17 mouse cellular contexts compared by ENCODE assay signal in the genomic region with DNA sequence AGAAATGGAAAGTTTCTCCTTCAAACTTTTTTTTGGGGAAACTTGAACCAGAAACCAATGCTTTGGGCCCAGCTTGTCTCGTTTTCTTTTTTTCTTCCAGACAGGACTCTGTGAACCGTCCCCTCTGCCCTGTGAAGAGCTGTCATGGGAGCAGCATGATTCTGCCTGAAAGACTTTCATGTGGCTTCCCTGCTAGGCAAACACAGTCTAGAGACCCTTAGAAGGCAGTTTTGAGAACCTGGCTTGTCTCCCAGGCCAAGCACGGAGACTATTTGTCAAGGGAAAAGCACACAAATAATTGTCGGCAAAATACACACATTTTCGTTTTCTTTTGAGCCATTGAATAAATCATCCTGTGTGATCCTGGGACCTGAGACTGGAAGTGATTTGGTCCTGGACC.
DNase-seq lines count a peak whose midpoint lies in the region; ATAC-seq and TF ChIP-seq lines count a peak whose summit lies in the region.
"Had no signal": no experiment of that assay in that cellular context is flagged by ENCODE, and none has a peak within 500 bp of the region (broad histone marks: within the 10 kb centered on the region; RNA-seq: fewer than 3 reads in every experiment).

No protein-coding gene starts in this region.

- no peak overlapping the region for H3K4me3 ChIP-seq in intestine, embryonic 14.5 days (ENCODE audit: low read depth, low read length)
- no peak overlapping the region for H3K4me3 ChIP-seq in intestine, postnatal 0 days (ENCODE audit: low read depth, low read length)
- H3K4me3 ChIP-seq in lung, embryonic 16.5 days (ENCODE audit: low read length), result no peak overlapping the region
- no peak overlapping the region for H3K4me3 ChIP-seq in lung, postnatal 0 days (ENCODE audit: low read depth, low read length)
- no peak overlapping the region for H3K4me3 ChIP-seq in embryonic facial prominence, embryonic 14.5 days (ENCODE audit: low read depth, low read length)
- H3K4me3 ChIP-seq: forebrain, embryonic 13.5 days; heart, embryonic 12.5 days had no signal

- no peaks in the 10 kb centered on the region for H3K36me3 ChIP-seq in intestine, embryonic 14.5 days (ENCODE audit: control insufficient read depth, insufficient read depth, low read length)
- H3K36me3 ChIP-seq in intestine, postnatal 0 days (ENCODE audit: control insufficient read depth, insufficient read depth), result no peaks in the 10 kb centered on the region
- no peaks in the 10 kb centered on the region for H3K36me3 ChIP-seq in lung, embryonic 16.5 days (ENCODE audit: control insufficient read depth, insufficient read depth, low read length)
- H3K36me3 ChIP-seq in lung, postnatal 0 days (ENCODE audit: insufficient read depth, low read length), result no peaks in the 10 kb centered on the region
- no peaks in the 10 kb centered on the region for H3K36me3 ChIP-seq in embryonic facial prominence, embryonic 14.5 days (ENCODE audit: control insufficient read depth, insufficient read depth, low read length)
- H3K36me3 ChIP-seq: heart, embryonic 12.5 days had no signal

- no peak for TF ChIP-seq POLR2A in brain, embryonic 14.5 days (IDR thresholded peaks at IDR 0.05; ENCODE audit: borderline replicate concordance, extremely low read depth, insufficient read depth, insufficient read length, poor library complexity, severe bottlenecking)

- H3K4me2 ChIP-seq in intestine, embryonic 14.5 days (ENCODE audit: low read length), result no peak overlapping the region
- H3K4me2 ChIP-seq in intestine, postnatal 0 days (replicated peaks; ENCODE audit: low read depth), result no peak overlapping the region
- no peak overlapping the region for H3K4me2 ChIP-seq in lung, embryonic 16.5 days (ENCODE audit: low read depth, low read length)
- H3K4me2 ChIP-seq in lung, postnatal 0 days (replicated peaks; ENCODE audit: low read depth, low read length), result no peak overlapping the region
- no peak overlapping the region for H3K4me2 ChIP-seq in embryonic facial prominence, embryonic 14.5 days (ENCODE audit: low read depth, low read length)
- H3K4me2 ChIP-seq: forebrain, embryonic 13.5 days; heart, embryonic 12.5 days had no signal

- TF ChIP-seq CTCF in intestine, postnatal 0 days (IDR thresholded peaks at IDR 0.05; ENCODE audit: low read depth), result no peak
- no peak for TF ChIP-seq CTCF in lung, postnatal 0 days (IDR thresholded peaks at IDR 0.05)
- TF ChIP-seq CTCF in brain, embryonic 14.5 days (IDR thresholded peaks at IDR 0.05; ENCODE audit: borderline replicate concordance, extremely low read depth, insufficient read depth, insufficient read length), result no peak

- H3K9ac ChIP-seq in intestine, embryonic 14.5 days (ENCODE audit: low read length), result no peak overlapping the region
- H3K9ac ChIP-seq in intestine, postnatal 0 days (ENCODE audit: low read depth, low read length), result no peak overlapping the region
- no peak overlapping the region for H3K9ac ChIP-seq in lung, embryonic 16.5 days (ENCODE audit: low read length)
- H3K9ac ChIP-seq in lung, postnatal 0 days (replicated peaks; ENCODE audit: low read depth), result no peak overlapping the region
- H3K9ac ChIP-seq in embryonic facial prominence, embryonic 14.5 days (ENCODE audit: low read depth, low read length), result no peak overlapping the region
- H3K9ac ChIP-seq: forebrain, embryonic 13.5 days; forebrain, postnatal 0 days; heart, embryonic 12.5 days had no signal

- WGBS in intestine, embryonic 14.5 days, result 17% methylated on average over 5 of the region's 5 CpGs
- WGBS in intestine, postnatal 0 days, result 52% methylated on average over 5 of the region's 5 CpGs
- 16% methylated on average over 5 of the region's 5 CpGs for WGBS in lung, embryonic 16.5 days
- 25% methylated on average over 5 of the region's 5 CpGs for WGBS in lung, postnatal 0 days
- 20% methylated on average over 5 of the region's 5 CpGs for WGBS in embryonic facial prominence, embryonic 14.5 days

- 0 out of 2 replicates have a peak overlapping the region, but pooled peaks have one; percentile 0 for H3K27ac ChIP-seq in intestine, embryonic 14.5 days (ENCODE audit: low read depth)
- no peak overlapping the region for H3K27ac ChIP-seq in intestine, postnatal 0 days (ENCODE audit: low read depth, low read length)
- peak overlapping the region; percentile 27; the same call in 1 of the 2 replicates for H3K27ac ChIP-seq in lung, embryonic 16.5 days (ENCODE audit: low read length)
- no peak overlapping the region for H3K27ac ChIP-seq in lung, postnatal 0 days (ENCODE audit: low read length)
- H3K27ac ChIP-seq in embryonic facial prominence, embryonic 14.5 days (replicated peaks; ENCODE audit: low read depth, low read length), result no peak overlapping the region
- H3K27ac ChIP-seq: forebrain, embryonic 13.5 days had no signal

- no peaks in the 10 kb centered on the region for H3K9me3 ChIP-seq in intestine, embryonic 14.5 days (ENCODE audit: control insufficient read depth, low read length)
- H3K9me3 ChIP-seq in intestine, postnatal 0 days (ENCODE audit: control insufficient read depth), result no peaks in the 10 kb centered on the region
- no peaks in the 10 kb centered on the region for H3K9me3 ChIP-seq in lung, embryonic 16.5 days (ENCODE audit: control insufficient read depth, low read length)
- H3K9me3 ChIP-seq in lung, postnatal 0 days (ENCODE audit: low read length), result no peaks in the 10 kb centered on the region
- no peaks in the 10 kb centered on the region for H3K9me3 ChIP-seq in embryonic facial prominence, embryonic 14.5 days (ENCODE audit: control insufficient read depth, low read length)
- H3K9me3 ChIP-seq: forebrain, embryonic 13.5 days; heart, embryonic 12.5 days had no signal

- no peak for ATAC-seq in intestine, embryonic 14.5 days (replicated peaks; ENCODE audit: low FRiP score, low TSS enrichment, low read depth)
- no peak for ATAC-seq in intestine, postnatal 0 days
- ATAC-seq in lung, embryonic 16.5 days (ENCODE audit: low read depth), result no peak
- ATAC-seq in lung, postnatal 0 days, result no peak
- peak; percentile 22; the same call in 1 of the 2 replicates for ATAC-seq in embryonic facial prominence, embryonic 14.5 days (ENCODE audit: low read depth)
- ATAC-seq: forebrain, postnatal 0 days had no signal

- H3K4me1 ChIP-seq in intestine, embryonic 14.5 days (replicated peaks; ENCODE audit: control insufficient read depth, insufficient read depth, low read length), result peaks cover 8% of the 10 kb centered on the region
- no peaks in the 10 kb centered on the region for H3K4me1 ChIP-seq in intestine, postnatal 0 days (replicated peaks; ENCODE audit: control insufficient read depth, insufficient read depth, low read length)
- peaks cover 8% of the 10 kb centered on the region for H3K4me1 ChIP-seq in lung, embryonic 16.5 days (replicated peaks; ENCODE audit: control insufficient read depth, insufficient read depth, low read length)
- H3K4me1 ChIP-seq in lung, postnatal 0 days (ENCODE audit: insufficient read depth, low read depth, low read length), result no peaks in the 10 kb centered on the region; the same call in 1 of the 2 replicates
- peaks cover 3% of the 10 kb centered on the region for H3K4me1 ChIP-seq in embryonic facial prominence, embryonic 14.5 days (ENCODE audit: control insufficient read depth, insufficient read depth, low read length)
- H3K4me1 ChIP-seq: heart, embryonic 12.5 days had no signal

- DNase-seq in intestine, embryonic 14.5 days (ENCODE audit: low spot score), result no peak
- no peak for DNase-seq in lung, postnatal 0 days (ENCODE audit: low spot score)
- DNase-seq in brain, embryonic 14.5 days (ENCODE audit: low read depth), result peak; percentile 37
- DNase-seq in embryonic facial prominence, embryonic 14.5 days (ENCODE audit: low spot score), result peak; percentile 64
- DNase-seq in retina, embryonic 14.5 days (ENCODE audit: low spot score), result no peak
- DNase-seq in right cerebral cortex, postnatal 10 days (ENCODE audit: low spot score in 2 of 2), result no peak
- DNase-seq: adrenal gland, adult 2 months; adrenal gland, postnatal 25 days; cerebellum, adult 2 months; cerebellum, postnatal 10 days; forebrain, postnatal 0 days; gastrocnemius, postnatal 14 days; heart, postnatal 36 days had no signal

- H3K27me3 ChIP-seq in intestine, embryonic 14.5 days (replicated peaks; ENCODE audit: control insufficient read depth, insufficient read depth, low read length), result no peaks in the 10 kb centered on the region
- no peaks in the 10 kb centered on the region for H3K27me3 ChIP-seq in intestine, postnatal 0 days (replicated peaks; ENCODE audit: control insufficient read depth, insufficient read depth, low read length)
- H3K27me3 ChIP-seq in lung, embryonic 16.5 days (ENCODE audit: control insufficient read depth, insufficient read depth, low read depth, low read length), result no peaks in the 10 kb centered on the region
- no peaks in the 10 kb centered on the region for H3K27me3 ChIP-seq in lung, postnatal 0 days (replicated peaks; ENCODE audit: insufficient read depth, low read length)
- no peaks in the 10 kb centered on the region for H3K27me3 ChIP-seq in embryonic facial prominence, embryonic 14.5 days (replicated peaks; ENCODE audit: control insufficient read depth, insufficient read depth, low read length)
- H3K27me3 ChIP-seq: forebrain, embryonic 13.5 days had no signal

- no peak for TF ChIP-seq EP300 in lung, postnatal 0 days (IDR thresholded peaks at IDR 0.05)

Comparison
In these comparisons a context has a peak if more than half of its experiments do, and no peak if none do; other contexts are left out.
1. H3K27ac ChIP-seq: peak in intestine, embryonic 14.5 days (single experiment) and lung, embryonic 16.5 days (single experiment); none in intestine, postnatal 0 days (single experiment), lung, postnatal 0 days (single experiment) and embryonic facial prominence, embryonic 14.5 days (single experiment).
2. DNase-seq: peak in brain, embryonic 14.5 days (single experiment) and embryonic facial prominence, embryonic 14.5 days (single experiment); none in intestine, embryonic 14.5 days (single experiment), lung, postnatal 0 days (single experiment), retina, embryonic 14.5 days (single experiment) and right cerebral cortex, postnatal 10 days (0 of 2).